Mouse (Mus musculus): ENCODE results near the gene Tmcc1.

DNA sequence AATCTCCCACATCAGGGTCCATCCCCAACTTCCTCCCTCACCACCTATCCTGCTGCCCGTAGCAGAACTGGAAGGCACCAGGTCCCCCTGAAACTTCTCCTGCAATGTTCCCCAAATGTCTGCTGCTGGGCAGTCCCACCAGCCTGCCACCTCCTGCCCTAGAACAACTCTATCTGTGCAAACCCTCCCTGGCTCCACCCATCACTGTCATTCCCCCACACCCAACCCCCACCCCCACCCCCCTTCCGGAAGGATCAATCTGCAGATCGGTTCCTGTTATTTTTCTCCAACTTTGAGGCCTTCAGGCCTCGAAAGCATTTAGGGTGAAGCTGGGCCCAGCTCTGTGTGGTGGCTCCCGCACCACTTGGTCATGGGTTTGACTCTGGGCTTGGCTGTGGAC, 189.8 kb downstream of the Tmcc1 start:
- no peak for TF ChIP-seq GATA1 (IDR thresholded peaks at IDR 0.05; ENCODE audit: borderline replicate concordance, low read length)
- TF ChIP-seq FLI1 (IDR thresholded peaks at IDR 0.05; ENCODE audit: low read length), result no peak
